Mouse (Mus musculus) embryo, embryonic 11 days (tissue): ENCODE data around the gene Erap1.
"Not testable (repeated sequence)": the region's sequence is repeated elsewhere in the genome, so short reads cannot be mapped to it uniquely, and the experiment has no call there.

ENCODE experiments used
- DNase-seq: peaks from one replicate; pipeline ENCODE4 v3.0.0-alpha.2; 2015

Erap1 gene

GRCm38 (mm10) chr13:74638793-74639711 lies at the start of gene Erap1:
Erap1 (plus strand) TSS chr13:74639568.
- peak; percentile 81 for DNase-seq

GRCm38 (mm10) chr13:74591401-74591821 lies 48.0 kb upstream of the Erap1 start:
- not testable (repeated sequence) for DNase-seq

- not testable (repeated sequence) for DNase-seq
Observed at GRCm38 (mm10) chr13:74591828-74592227, 47.5 kb upstream of the Erap1 start.

GRCm38 (mm10) chr13:74597022-74597421 lies 42.3 kb upstream of the Erap1 start:
- DNase-seq, result not testable (repeated sequence)

GRCm38 (mm10) chr13:74601776-74602175 lies 37.6 kb upstream of the Erap1 start:
- not testable (repeated sequence) for DNase-seq

- peak; percentile 86 for DNase-seq
Observed at GRCm38 (mm10) chr13:74617163-74618019, 22.0 kb upstream of the Erap1 start.

- no peak for DNase-seq
Observed at GRCm38 (mm10) chr13:74632327-74632726, 7.0 kb upstream of the Erap1 start.

- no peak for DNase-seq
Observed at GRCm38 (mm10) chr13:74632857-74633256, 6.5 kb upstream of the Erap1 start.

GRCm38 (mm10) chr13:74639712-74640522 lies 549 bp downstream of the Erap1 start:
- DNase-seq, result peak; percentile 87

- not testable (repeated sequence) for DNase-seq
Observed at GRCm38 (mm10) chr13:74640523-74640920, 1.2 kb downstream of the Erap1 start.

- DNase-seq, result no peak
Observed at GRCm38 (mm10) chr13:74695497-74696193, 56.3 kb downstream of the Erap1 start.

- DNase-seq, result no peak
Observed at GRCm38 (mm10) chr13:74696225-74696624, 56.9 kb downstream of the Erap1 start.

- no peak for DNase-seq
Observed at GRCm38 (mm10) chr13:74719002-74719401, 79.6 kb downstream of the Erap1 start.

- DNase-seq, result no peak
Observed at GRCm38 (mm10) chr13:74733726-74734125, 94.4 kb downstream of the Erap1 start.

GRCm38 (mm10) chr13:74735834-74736233 lies 96.5 kb downstream of the Erap1 start:
- no peak for DNase-seq

GRCm38 (mm10) chr13:74736396-74736795 lies 97.0 kb downstream of the Erap1 start:
- DNase-seq, result no peak
